Mouse (Mus musculus) heart, embryonic 14.5 days (tissue): ENCODE data around the gene Ush2a. TPM values are rescaled to one million over a fixed set of nuclear protein-coding genes. Genes with fewer than 3 reads are reported as not detected.

Experiments
- ATAC-seq: fragments of 200-750 bp; cut with Nextera tagmentation; 2 replicates; pipeline ENCODE4 v1.8.0; 2017; ENCODE audit warnings: low read depth, moderate TSS enrichment; ENCODE audit not compliant: insufficient number of reproducible peaks, insufficient read depth, low FRiP score
- H3K27ac ChIP-seq, 2 experiments: fragments of 200-500 bp in 1 of 2; fragments of 300-500 bp in 1 of 2; sonication (generic) in 1 of 2; replicated peaks in 1 of 2; 2 replicates each; pipeline ENCODE4 v1.5.1; 2012 to 2014; ENCODE audit warnings: low read depth in 2 of 2, low read length in 2 of 2, control low read depth in 1 of 2, mild to moderate bottlenecking in 1 of 2, mixed read lengths in 1 of 2; ENCODE audit not compliant: control insufficient read depth in 1 of 2, insufficient read depth in 1 of 2
- H3K27me3 ChIP-seq: fragments of 300-500 bp; sonication (generic); 2 replicates; pipeline ENCODE4 v1.6.1; 2014; ENCODE audit warnings: mild to moderate bottlenecking, low read length, control low read depth; ENCODE audit not compliant: control insufficient read depth, insufficient read depth
- H3K36me3 ChIP-seq: fragments of 300-500 bp; sonication (generic); 2 replicates; pipeline ENCODE4 v1.6.1; 2014; ENCODE audit warnings: mild to moderate bottlenecking, control low read depth, low read length, mixed read lengths; ENCODE audit not compliant: control insufficient read depth, insufficient read depth
- H3K4me1 ChIP-seq, 2 experiments: fragments of 200-500 bp in 1 of 2; fragments of 300-500 bp in 1 of 2; sonication (generic) in 1 of 2; 2 replicates each; pipeline ENCODE4 v1.6.1; 2012 to 2014; ENCODE audit warnings: low read length in 2 of 2, control low read depth in 1 of 2, mixed read lengths in 1 of 2; ENCODE audit not compliant: control insufficient read depth in 2 of 2, insufficient read depth in 2 of 2
- H3K4me2 ChIP-seq: fragments of 300-500 bp; sonication (generic); 2 replicates; pipeline ENCODE4 v1.6.1; 2014; ENCODE audit warnings: mild to moderate bottlenecking, low read length
- H3K4me3 ChIP-seq, 2 experiments: fragments of 200-500 bp in 1 of 2; fragments of 300-500 bp in 1 of 2; sonication (generic) in 1 of 2; 2 replicates each; pipeline ENCODE4 v1.5.1; 2012 to 2014; ENCODE audit warnings: low read length in 2 of 2, mild to moderate bottlenecking in 2 of 2, control low read depth in 1 of 2, low read depth in 1 of 2, moderate library complexity in 1 of 2; ENCODE audit not compliant: control insufficient read depth in 1 of 2, insufficient read depth in 1 of 2
- H3K9ac ChIP-seq: fragments of 300-500 bp; sonication (generic); 2 replicates; pipeline ENCODE4 v1.6.1; 2014; ENCODE audit warnings: mild to moderate bottlenecking, low read length
- H3K9me3 ChIP-seq: fragments of 300-500 bp; sonication (generic); 2 replicates; pipeline ENCODE4 v1.6.1; 2016; ENCODE audit warnings: low read length, control low read depth; ENCODE audit not compliant: control insufficient read depth
- WGBS: fragments of 180-500 bp; shearing (Covaris S2); extraction: QIAGEN DNeasy Blood & Tissue Kit; methylation state at CpG from one replicate; pipeline ENCODE4 v1.1.7; 2014; 5-methylcytosine and 5-hydroxymethylcytosine counted together
- polyA plus RNA-seq: library from polyadenylated mRNA; unstranded; fragments of >200 nt; fragmentation: Nextera tagmentation; extraction: Ambion mirVana; gene quantifications from 2 replicates; pipeline ENCODE4 v1.2.1, GENCODE M21; 2014

Gene Ush2a
- polyA plus RNA-seq, 1 experiment from 2014 or later, result 0.08 TPM

DNA sequence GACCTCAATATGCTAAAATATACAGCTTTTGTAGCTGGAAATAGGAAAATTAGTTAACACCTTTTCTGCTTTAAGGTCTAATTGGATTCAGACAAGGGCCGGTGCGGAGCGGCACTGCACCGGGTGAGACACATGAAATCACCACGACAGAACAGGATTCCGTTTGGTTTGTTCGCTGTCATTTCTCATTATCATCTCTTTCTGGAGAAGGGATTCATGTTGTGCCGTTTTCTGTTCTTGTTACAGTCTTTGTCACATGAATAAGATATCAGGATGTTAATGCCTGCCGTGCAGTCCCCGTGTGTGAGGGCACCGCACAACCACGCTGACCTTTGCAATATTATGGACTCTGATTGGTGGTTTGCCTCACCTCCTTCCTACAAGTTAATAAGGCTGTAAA is 411.0 kb downstream of the Ush2a start:
- WGBS, result 90% methylated on average over 12 of the region's 12 CpGs
- no peak overlapping the region for H3K27ac ChIP-seq

DNA sequence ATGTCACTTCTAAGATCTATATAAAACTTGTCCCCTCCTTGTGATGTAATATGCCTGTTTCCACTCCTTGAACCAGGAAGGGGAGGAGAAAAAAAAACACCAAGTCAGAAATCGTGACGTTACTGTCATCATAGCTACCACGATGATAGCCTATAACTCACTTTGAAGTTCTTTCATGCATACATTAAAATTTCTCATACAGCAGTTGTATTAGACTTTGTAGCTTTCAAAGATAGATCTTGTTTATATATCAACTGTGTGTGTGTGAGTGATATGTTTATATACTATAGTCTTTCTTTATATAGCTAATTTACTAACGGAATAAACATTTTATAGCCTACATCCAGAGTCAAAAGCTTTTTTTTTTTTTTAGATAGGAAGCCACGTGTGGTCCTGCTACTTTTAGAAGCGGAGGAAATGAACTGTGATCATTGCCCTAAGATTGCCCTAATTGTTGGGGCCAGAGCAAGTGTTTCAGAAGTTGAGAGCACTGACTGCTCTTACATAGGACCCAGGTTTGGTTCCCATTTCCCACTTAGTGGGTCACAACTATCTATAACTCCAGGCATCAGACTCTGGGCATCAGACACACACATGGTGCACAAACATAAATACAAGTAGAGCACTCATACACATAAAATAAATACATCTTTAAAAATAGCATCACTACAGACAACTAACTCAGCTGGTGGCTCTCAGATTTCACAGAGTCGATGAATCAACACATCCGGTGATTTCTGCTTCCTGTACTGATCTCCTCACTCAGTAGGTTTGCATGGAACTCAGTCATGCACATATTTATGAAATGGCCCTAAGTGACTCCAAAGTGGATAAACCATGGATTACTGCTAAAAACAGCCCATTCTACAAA is 413.1 kb downstream of the Ush2a start:
- H3K4me1 ChIP-seq, result no peaks in the 10 kb centered on the region; a peak in 1 of 4 replicates
- no peak overlapping the region for H3K27ac ChIP-seq
- no peaks in the 10 kb centered on the region for H3K36me3 ChIP-seq
- no peak overlapping the region for H3K4me2 ChIP-seq
- H3K4me3 ChIP-seq, result no peak overlapping the region
- 69% methylated on average over 8 of the region's 8 CpGs for WGBS
- ATAC-seq, result no peak
- H3K9me3 ChIP-seq, result no peaks in the 10 kb centered on the region
- no peak overlapping the region for H3K9ac ChIP-seq
- no peaks in the 10 kb centered on the region for H3K27me3 ChIP-seq

More for the DNA sequence above, 411.0 kb downstream of the Ush2a start:
- Histone ChIP-seq H3K9me3 (no peaks in the 10 kb centered on the region), H3K4me1 (peaks cover 0 to 2% of the 10 kb centered on the region in 2 experiments; a peak in 1 of 4 replicates), H3K9ac (no peak overlapping the region), H3K36me3 (no peaks in the 10 kb centered on the region), H3K4me3 (no peak overlapping the region), H3K4me2 (no peak overlapping the region), H3K27me3 (no peaks in the 10 kb centered on the region)
- ATAC-seq, result no peak

DNA sequence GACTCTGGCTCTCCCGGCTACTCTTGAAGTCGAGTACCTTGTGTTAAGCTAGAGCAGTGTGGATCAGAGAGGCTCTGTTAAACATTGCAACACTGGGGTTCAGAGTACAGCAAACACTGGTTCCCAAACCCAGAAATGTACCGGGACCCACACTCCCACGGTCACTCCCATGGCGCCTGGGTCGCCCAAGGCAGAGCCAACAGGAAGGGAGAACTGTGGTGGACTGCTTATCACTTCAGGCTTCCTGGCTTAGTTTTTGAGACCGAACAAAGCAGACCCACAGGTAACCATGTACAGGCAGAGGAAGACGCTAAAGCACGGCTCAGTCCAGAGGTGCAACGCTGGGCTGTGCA is 413.7 kb downstream of the Ush2a start:
- H3K36me3 ChIP-seq, result no peaks in the 10 kb centered on the region
- H3K27me3 ChIP-seq, result no peaks in the 10 kb centered on the region
- H3K4me2 ChIP-seq, result no peak overlapping the region
- no peaks in the 10 kb centered on the region; a peak in 1 of 4 replicates for H3K4me1 ChIP-seq
- no peaks in the 10 kb centered on the region for H3K9me3 ChIP-seq
- no peak overlapping the region for H3K4me3 ChIP-seq
- no peak overlapping the region for H3K27ac ChIP-seq
- no peak overlapping the region for H3K9ac ChIP-seq
- WGBS, result 67% methylated on average over 10 of the region's 10 CpGs
- no peak for ATAC-seq

GRCm38 (mm10) chr1:188678189-188678588 is 416.4 kb downstream of the Ush2a start:
- no peak overlapping the region for H3K27ac ChIP-seq
- WGBS, result 60% methylated on average over 8 of the region's 8 CpGs
- H3K4me1 ChIP-seq, result no peaks in the 10 kb centered on the region; a peak in 1 of 4 replicates
- ATAC-seq, result no peak
- H3K4me2 ChIP-seq, result no peak overlapping the region
- no peak overlapping the region for H3K9ac ChIP-seq
- H3K9me3 ChIP-seq, result no peaks in the 10 kb centered on the region
- H3K36me3 ChIP-seq, result no peaks in the 10 kb centered on the region
- no peaks in the 10 kb centered on the region for H3K27me3 ChIP-seq
- H3K4me3 ChIP-seq, result no peak overlapping the region

DNA sequence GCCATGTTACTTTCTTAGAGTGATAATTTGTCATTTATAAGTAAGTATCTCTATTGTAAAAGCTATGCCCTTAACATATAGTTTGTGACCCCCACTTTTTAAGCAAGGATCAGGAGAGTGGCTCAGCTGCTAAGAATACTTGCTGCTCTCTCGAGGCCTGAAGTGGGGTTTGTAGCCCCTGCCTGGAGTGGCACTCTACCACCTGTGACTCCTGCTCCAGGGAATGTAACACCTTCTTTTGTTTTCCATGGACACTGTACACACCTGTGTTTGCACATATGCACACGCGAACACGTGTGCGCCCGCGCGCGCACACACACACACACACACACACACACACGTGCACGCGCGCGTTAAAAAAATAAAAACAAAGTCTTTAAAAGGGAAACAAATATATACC is 424.5 kb downstream of the Ush2a start:
- no peak overlapping the region for H3K4me3 ChIP-seq
- WGBS, result 96% methylated on average over 14 of the region's 14 CpGs
- H3K36me3 ChIP-seq, result no peaks in the 10 kb centered on the region
- peaks cover 4% of the 10 kb centered on the region for H3K9me3 ChIP-seq
- H3K4me2 ChIP-seq, result no peak overlapping the region
- no peak overlapping the region for H3K27ac ChIP-seq
- no peak overlapping the region for H3K9ac ChIP-seq
- no peaks in the 10 kb centered on the region for H3K4me1 ChIP-seq
- no peak for ATAC-seq
- no peaks in the 10 kb centered on the region for H3K27me3 ChIP-seq

DNA sequence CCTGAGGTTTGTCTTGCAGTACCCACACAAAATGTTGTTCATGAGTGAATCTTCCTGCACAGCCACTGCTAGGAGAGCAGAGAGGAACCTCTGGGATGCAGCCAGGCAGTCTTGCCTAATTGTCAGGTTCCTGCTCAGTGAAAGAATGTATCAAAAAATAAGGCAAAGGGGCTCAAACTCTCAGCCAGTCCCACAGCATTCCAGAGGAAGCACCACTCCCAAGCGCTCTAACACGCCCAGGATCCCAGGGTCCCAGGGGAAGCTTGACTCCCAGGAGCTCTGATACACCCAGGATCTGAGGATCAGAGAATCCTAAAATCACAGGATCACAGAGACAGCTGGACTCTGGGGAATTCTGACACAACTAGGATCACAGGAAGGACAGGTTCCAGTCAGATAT is 434.5 kb downstream of the Ush2a start:
- H3K4me3 ChIP-seq, result no peak overlapping the region
- no peak overlapping the region for H3K27ac ChIP-seq
- H3K9ac ChIP-seq, result no peak overlapping the region
- H3K27me3 ChIP-seq, result no peaks in the 10 kb centered on the region
- no peaks in the 10 kb centered on the region for H3K4me1 ChIP-seq
- no peaks in the 10 kb centered on the region for H3K36me3 ChIP-seq
- H3K4me2 ChIP-seq, result no peak overlapping the region
- 88% methylated on average over 2 of the region's 2 CpGs for WGBS
- peaks cover 6% of the 10 kb centered on the region for H3K9me3 ChIP-seq
- no peak for ATAC-seq

DNA sequence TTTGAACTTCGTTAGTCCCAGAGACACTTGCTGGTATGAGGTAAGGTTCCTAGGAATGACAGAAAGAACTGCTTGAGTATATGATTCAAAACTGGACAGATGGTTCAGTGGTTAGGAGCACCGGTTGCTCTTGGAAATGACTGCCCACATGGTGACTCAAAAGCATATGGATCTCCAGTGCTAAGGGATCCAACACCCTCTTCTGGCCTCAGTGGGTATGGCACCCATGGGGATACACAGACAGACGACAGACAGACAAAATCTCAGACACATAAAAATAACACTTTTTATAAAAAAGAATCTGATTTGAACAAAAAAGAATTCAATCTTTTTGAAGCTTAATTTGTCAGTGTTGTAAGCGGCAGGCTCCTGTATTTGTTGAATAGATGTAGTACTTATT is 446.4 kb downstream of the Ush2a start:
- no peak for ATAC-seq
- Histone ChIP-seq H3K4me3 (no peak overlapping the region), H3K9me3 (no peaks in the 10 kb centered on the region), H3K27ac (no peak overlapping the region), H3K9ac (no peak overlapping the region), H3K4me2 (no peak overlapping the region), H3K4me1 (no peaks in the 10 kb centered on the region; a peak in 1 of 4 replicates), H3K36me3 (no peaks in the 10 kb centered on the region), H3K27me3 (no peaks in the 10 kb centered on the region)
- 87% methylated on average over 4 of the region's 4 CpGs for WGBS

DNA sequence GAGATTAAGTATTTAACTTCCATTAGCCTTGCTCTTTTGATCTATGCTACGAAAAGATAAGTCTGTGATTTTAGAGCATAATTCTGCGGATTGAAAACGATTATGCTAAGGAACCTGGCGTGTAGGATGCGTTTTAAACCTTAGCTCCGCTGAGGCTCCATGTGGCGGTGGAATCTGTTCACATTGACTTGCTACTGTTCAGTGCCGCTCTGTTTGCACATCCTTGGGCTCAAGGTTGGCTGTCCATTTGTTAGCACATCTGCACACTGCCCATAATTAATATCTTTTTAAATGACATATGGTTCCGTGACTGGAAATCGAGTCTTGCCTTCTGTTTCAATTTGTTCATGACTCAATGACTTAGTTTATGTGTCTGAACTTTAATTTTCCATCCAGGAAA is 446.9 kb downstream of the Ush2a start:
- no peaks in the 10 kb centered on the region; a peak in 1 of 4 replicates for H3K4me1 ChIP-seq
- no peak for ATAC-seq
- H3K9me3 ChIP-seq, result no peaks in the 10 kb centered on the region
- H3K9ac ChIP-seq, result no peak overlapping the region
- H3K36me3 ChIP-seq, result no peaks in the 10 kb centered on the region
- H3K27me3 ChIP-seq, result no peaks in the 10 kb centered on the region
- no peak overlapping the region for H3K4me3 ChIP-seq
- WGBS, result 91% methylated on average over 10 of the region's 10 CpGs
- no peak overlapping the region for H3K4me2 ChIP-seq
- no peak overlapping the region for H3K27ac ChIP-seq
